Mouse (Mus musculus) gastrocnemius, postnatal 10 days (tissue): Measurements from ENCODE around the gene 4931429L15Rik. TPM values are rescaled to one million over a fixed set of nuclear protein-coding genes. Genes with fewer than 3 reads are reported as not detected.

Experiments used
- DNase-seq: peaks from one replicate; pipeline ENCODE4 v3.0.0; 2021; ENCODE audit warnings: mixed read lengths
- total RNA-seq, 2 experiments: library from RNA; stranded (reverse); gene quantifications; 2 replicates each; pipeline ENCODE4 v1.2.3; 2021

The 4931429L15Rik gene
- total RNA-seq, 2 experiments from 2014 or later = not detected

DNA sequence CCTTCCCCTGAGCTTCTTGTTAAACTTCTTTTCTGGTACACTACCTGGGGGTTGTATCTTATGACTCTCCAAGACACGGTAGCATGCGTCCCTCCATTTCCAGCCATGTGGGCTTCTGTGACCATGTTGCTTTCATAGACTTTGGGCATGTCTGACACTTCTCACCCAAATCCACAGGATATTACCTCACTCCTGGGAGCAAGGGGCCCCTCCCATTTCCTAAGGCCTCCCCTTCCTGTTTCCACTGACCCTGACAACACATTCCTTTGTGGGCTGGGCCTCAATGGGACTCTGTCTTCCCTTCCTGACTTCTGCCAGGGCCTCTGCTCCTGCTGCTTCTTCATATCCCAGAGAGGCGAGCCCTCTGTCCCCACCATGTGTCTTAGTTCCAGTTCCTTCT lies 62.2 kb downstream of the 4931429L15Rik start:
- no peak for DNase-seq

DNA sequence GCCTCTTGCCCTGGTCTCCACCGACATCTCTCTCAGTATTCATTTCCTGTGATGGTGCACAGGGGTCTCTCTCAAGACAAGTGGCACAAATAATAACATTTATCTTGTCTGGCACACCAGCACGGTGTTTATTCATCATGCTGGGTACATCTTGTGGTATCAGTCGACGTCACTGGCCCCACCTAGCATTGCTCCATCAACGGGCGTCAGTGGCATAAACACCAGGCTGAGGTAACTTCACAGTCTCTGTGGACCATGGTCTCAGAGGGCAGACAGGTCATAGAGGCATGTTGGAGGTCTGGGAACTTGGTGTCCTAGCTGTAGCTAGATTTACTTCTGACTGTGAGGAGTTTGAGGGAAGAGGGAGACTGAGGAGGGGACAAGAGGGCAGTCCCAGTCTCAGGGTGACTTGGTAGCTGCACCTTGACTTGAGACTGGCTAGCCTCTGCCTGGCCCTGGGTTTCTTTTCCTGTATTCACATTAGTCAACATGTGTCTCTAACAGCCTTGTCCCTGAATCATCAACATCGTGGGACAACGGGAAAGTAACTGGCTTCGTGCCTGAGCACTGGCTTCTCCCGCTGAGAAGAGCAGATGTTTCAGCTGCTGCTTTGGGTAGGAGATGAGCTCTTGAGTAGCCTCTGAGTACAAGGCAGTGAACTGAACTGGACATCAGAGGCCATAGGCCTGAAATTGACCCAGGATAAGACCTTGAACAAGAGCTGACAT lies 63.0 kb downstream of the 4931429L15Rik start:
- no peak for DNase-seq

DNA sequence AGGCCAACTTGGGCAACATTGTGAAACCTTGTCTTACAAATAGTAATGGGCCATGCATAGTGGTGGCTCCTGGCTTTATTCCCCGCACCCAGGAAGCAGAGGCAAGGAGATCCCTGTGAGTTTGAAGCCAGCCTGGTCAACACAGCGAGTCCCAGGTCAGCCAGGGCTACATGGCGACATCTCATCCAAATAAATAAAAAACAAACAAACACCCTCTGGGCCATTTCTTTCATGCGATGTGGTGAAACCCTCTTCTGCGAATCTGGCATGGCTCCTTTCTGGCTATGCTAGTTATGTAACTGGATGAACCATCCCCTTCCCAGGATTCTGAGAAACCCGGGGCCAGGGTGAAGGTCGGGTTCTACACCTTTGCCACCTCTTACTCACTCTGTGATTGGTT lies 63.6 kb downstream of the 4931429L15Rik start:
- DNase-seq = no peak

Other genes starting within 250 kb of the 4931429L15Rik start
- 1 to 10 TPM in 1 of 2 experiments, under 1 TPM in 1; 0.47 to 8.2 TPM for gene Apoa1, start 91.4 kb downstream of the 4931429L15Rik start, total RNA-seq
- not detected for gene Apoc3, start 84.3 kb downstream of the 4931429L15Rik start, total RNA-seq
- not detected for gene Apoa4, start 79.3 kb downstream of the 4931429L15Rik start, total RNA-seq
- gene Apoa5, start 51.4 kb downstream of the 4931429L15Rik start, total RNA-seq = not detected
- gene Zpr1, start 46.9 kb downstream of the 4931429L15Rik start, total RNA-seq = 10 to 100 TPM; 17.0 to 17.9 TPM
- 1 to 10 TPM; 7.4 to 9.0 TPM for gene Bud13, start 37.0 kb downstream of the 4931429L15Rik start, total RNA-seq